Mouse (Mus musculus) heart, embryonic 14.5 days (tissue): ENCODE data around the gene Rgs10. TPM values are rescaled to one million over a fixed set of nuclear protein-coding genes. Genes with fewer than 3 reads are reported as not detected.

Experiments
- ATAC-seq: fragments of 200-750 bp; cut with Nextera tagmentation; 2 replicates; pipeline ENCODE4 v1.8.0; 2017; ENCODE audit warnings: low read depth, moderate TSS enrichment; ENCODE audit not compliant: insufficient number of reproducible peaks, insufficient read depth, low FRiP score
- H3K27ac ChIP-seq, 2 experiments: fragments of 200-500 bp in 1 of 2; fragments of 300-500 bp in 1 of 2; sonication (generic) in 1 of 2; replicated peaks in 1 of 2; 2 replicates each; pipeline ENCODE4 v1.5.1; 2012 to 2014; ENCODE audit warnings: low read depth in 2 of 2, low read length in 2 of 2, control low read depth in 1 of 2, mild to moderate bottlenecking in 1 of 2, mixed read lengths in 1 of 2; ENCODE audit not compliant: control insufficient read depth in 1 of 2, insufficient read depth in 1 of 2
- H3K27me3 ChIP-seq: fragments of 300-500 bp; sonication (generic); 2 replicates; pipeline ENCODE4 v1.6.1; 2014; ENCODE audit warnings: mild to moderate bottlenecking, low read length, control low read depth; ENCODE audit not compliant: control insufficient read depth, insufficient read depth
- H3K36me3 ChIP-seq: fragments of 300-500 bp; sonication (generic); 2 replicates; pipeline ENCODE4 v1.6.1; 2014; ENCODE audit warnings: mild to moderate bottlenecking, control low read depth, low read length, mixed read lengths; ENCODE audit not compliant: control insufficient read depth, insufficient read depth
- H3K4me1 ChIP-seq, 2 experiments: fragments of 200-500 bp in 1 of 2; fragments of 300-500 bp in 1 of 2; sonication (generic) in 1 of 2; 2 replicates each; pipeline ENCODE4 v1.6.1; 2012 to 2014; ENCODE audit warnings: low read length in 2 of 2, control low read depth in 1 of 2, mixed read lengths in 1 of 2; ENCODE audit not compliant: control insufficient read depth in 2 of 2, insufficient read depth in 2 of 2
- H3K4me2 ChIP-seq: fragments of 300-500 bp; sonication (generic); 2 replicates; pipeline ENCODE4 v1.6.1; 2014; ENCODE audit warnings: mild to moderate bottlenecking, low read length
- H3K4me3 ChIP-seq, 2 experiments: fragments of 200-500 bp in 1 of 2; fragments of 300-500 bp in 1 of 2; sonication (generic) in 1 of 2; 2 replicates each; pipeline ENCODE4 v1.5.1; 2012 to 2014; ENCODE audit warnings: low read length in 2 of 2, mild to moderate bottlenecking in 2 of 2, control low read depth in 1 of 2, low read depth in 1 of 2, moderate library complexity in 1 of 2; ENCODE audit not compliant: control insufficient read depth in 1 of 2, insufficient read depth in 1 of 2
- H3K9ac ChIP-seq: fragments of 300-500 bp; sonication (generic); 2 replicates; pipeline ENCODE4 v1.6.1; 2014; ENCODE audit warnings: mild to moderate bottlenecking, low read length
- H3K9me3 ChIP-seq: fragments of 300-500 bp; sonication (generic); 2 replicates; pipeline ENCODE4 v1.6.1; 2016; ENCODE audit warnings: low read length, control low read depth; ENCODE audit not compliant: control insufficient read depth
- WGBS: fragments of 180-500 bp; shearing (Covaris S2); extraction: QIAGEN DNeasy Blood & Tissue Kit; methylation state at CpG from one replicate; pipeline ENCODE4 v1.1.7; 2014; 5-methylcytosine and 5-hydroxymethylcytosine counted together
- polyA plus RNA-seq: library from polyadenylated mRNA; unstranded; fragments of >200 nt; fragmentation: Nextera tagmentation; extraction: Ambion mirVana; gene quantifications from 2 replicates; pipeline ENCODE4 v1.2.1, GENCODE M21; 2014

Gene Rgs10
- polyA plus RNA-seq, 1 experiment from 2014 or later: 14.1 TPM

DNA sequence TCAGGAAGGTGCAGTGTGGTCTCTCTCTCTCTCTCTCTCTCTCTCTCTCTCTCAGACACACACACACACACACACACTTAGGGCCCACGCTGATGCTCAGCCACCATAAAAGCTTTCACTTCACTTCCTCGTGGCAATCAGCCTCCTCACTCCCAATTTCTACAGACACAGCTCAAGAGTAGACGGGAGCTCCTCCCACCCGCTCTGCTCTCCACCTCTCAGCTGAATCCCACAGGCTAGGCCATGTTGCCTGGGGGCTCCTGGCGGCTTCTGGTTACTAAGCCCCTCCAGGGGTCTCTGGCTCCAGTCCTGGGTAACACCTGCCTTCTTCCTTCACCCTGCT is 25.6 kb downstream of the Rgs10 start:
- 33% methylated on average over 5 of the region's 5 CpGs for WGBS

GRCm38 (mm10) chr7:128392071-128392971 is 26.2 kb downstream of the Rgs10 start:
- 41% methylated on average over 18 of the region's 18 CpGs for WGBS
- peak; percentile 42 for ATAC-seq
- Histone ChIP-seq H3K36me3 (no peaks in the 10 kb centered on the region), H3K9ac (no peak overlapping the region), H3K27me3 (no peaks in the 10 kb centered on the region), H3K9me3 (no peaks in the 10 kb centered on the region), H3K27ac (peak overlapping the region in 1 of 2 experiments; percentile 35; a peak in 2 of 4 replicates), H3K4me2 (no peak overlapping the region), H3K4me1 (peaks cover 38 to 49% of the 10 kb centered on the region in 2 experiments), H3K4me3 (no peak overlapping the region)

More for the DNA sequence above, 25.6 kb downstream of the Rgs10 start:
- H3K27ac ChIP-seq: no peak overlapping the region
- H3K4me2 ChIP-seq: no peak overlapping the region
- no peaks in the 10 kb centered on the region for H3K27me3 ChIP-seq
- no peak overlapping the region for H3K9ac ChIP-seq
- no peaks in the 10 kb centered on the region for H3K9me3 ChIP-seq
- H3K36me3 ChIP-seq: no peaks in the 10 kb centered on the region
- ATAC-seq: no peak
- no peak overlapping the region for H3K4me3 ChIP-seq
- peaks cover 38 to 49% of the 10 kb centered on the region in 2 experiments for H3K4me1 ChIP-seq

- H3K4me1 ChIP-seq: peaks cover 38 to 49% of the 10 kb centered on the region in 2 experiments
- H3K27ac ChIP-seq: peak overlapping the region in 1 of 2 experiments; percentile 35; a peak in 2 of 4 replicates
- no peaks in the 10 kb centered on the region for H3K36me3 ChIP-seq
- H3K9ac ChIP-seq: peak overlapping the region; percentile 25; the same call in 1 of the 2 replicates
- no peak overlapping the region for H3K4me3 ChIP-seq
- no peak for ATAC-seq
- H3K27me3 ChIP-seq: no peaks in the 10 kb centered on the region
- no peaks in the 10 kb centered on the region for H3K9me3 ChIP-seq
- 17% methylated on average over 12 of the region's 12 CpGs for WGBS
- H3K4me2 ChIP-seq: no peak overlapping the region
These were observed 27.1 kb downstream of the Rgs10 start for GRCm38 (mm10) chr7:128391267-128392057.

DNA sequence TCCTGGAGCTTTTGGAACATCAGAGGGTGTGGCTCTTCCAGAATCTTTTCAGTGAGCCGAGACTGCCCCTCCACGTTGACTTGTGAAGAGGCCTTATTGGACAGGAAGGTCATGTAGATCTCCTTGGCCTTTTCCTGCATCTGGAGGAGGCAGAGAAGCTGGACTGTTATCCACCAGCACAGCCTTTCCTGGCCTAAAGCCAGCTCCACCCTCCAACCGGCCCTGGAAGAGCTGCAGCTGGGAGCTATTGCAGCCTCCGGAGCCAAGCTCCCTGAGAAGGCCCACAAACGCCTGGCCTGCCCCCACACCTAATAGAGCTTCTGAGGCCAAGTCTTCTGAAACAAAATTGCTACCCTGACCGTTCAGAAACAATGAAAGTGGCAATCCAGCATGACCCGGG is 29.6 kb downstream of the Rgs10 start:
- no peak overlapping the region for H3K4me2 ChIP-seq
- H3K27ac ChIP-seq: peak overlapping the region; percentile 15 to 75
- H3K27me3 ChIP-seq: no peaks in the 10 kb centered on the region
- ATAC-seq: peak; percentile 63
- H3K4me1 ChIP-seq: peaks cover 36 to 48% of the 10 kb centered on the region in 2 experiments
- H3K9ac ChIP-seq: no peak overlapping the region
- no peaks in the 10 kb centered on the region for H3K9me3 ChIP-seq
- WGBS: 11% methylated on average over 7 of the region's 7 CpGs
- H3K4me3 ChIP-seq: no peak overlapping the region
- H3K36me3 ChIP-seq: no peaks in the 10 kb centered on the region

DNA sequence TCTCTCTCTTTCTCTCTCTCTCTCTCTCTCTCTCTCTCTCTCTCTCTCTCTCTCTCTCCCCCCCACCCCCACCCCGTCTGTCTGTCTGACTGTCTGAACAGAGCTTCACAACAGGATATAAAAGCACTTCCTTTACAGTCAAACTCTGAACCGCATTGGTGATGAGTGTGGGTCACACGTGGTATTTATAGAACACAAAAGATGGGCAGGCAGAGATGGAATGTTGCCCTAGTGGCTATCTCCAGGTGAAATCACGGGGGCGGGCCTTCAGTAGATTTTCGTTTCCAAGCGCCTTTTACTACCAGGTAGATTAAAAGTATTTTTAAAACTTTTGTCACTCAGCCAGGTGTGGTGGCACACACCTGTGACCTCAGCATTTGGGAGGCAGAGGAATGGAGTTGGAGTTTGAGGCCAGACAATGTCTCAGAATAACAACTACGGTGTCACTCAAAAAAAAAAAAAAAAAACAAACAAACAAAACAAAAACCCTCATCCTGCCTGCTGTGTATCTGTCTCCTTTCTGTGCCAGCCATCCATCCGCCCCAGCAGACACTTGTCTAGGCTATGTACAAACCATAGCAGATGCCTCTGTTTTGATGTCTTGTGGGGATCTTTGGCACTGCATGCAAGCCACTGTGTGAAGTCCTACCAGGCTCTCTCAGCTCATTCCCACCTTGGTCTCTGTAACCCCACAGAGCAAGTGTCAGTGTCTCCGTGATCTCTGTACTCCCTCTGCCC is 34.7 kb downstream of the Rgs10 start:
- Histone ChIP-seq H3K27ac (no peak overlapping the region), H3K9ac (no peak overlapping the region), H3K4me2 (no peak overlapping the region), H3K27me3 (no peaks in the 10 kb centered on the region), H3K36me3 (no peaks in the 10 kb centered on the region), H3K4me3 (no peak overlapping the region), H3K9me3 (no peaks in the 10 kb centered on the region), H3K4me1 (peaks cover 6 to 9% of the 10 kb centered on the region in 2 experiments)
- 45% methylated on average over 10 of the region's 10 CpGs for WGBS
- no peak for ATAC-seq

DNA sequence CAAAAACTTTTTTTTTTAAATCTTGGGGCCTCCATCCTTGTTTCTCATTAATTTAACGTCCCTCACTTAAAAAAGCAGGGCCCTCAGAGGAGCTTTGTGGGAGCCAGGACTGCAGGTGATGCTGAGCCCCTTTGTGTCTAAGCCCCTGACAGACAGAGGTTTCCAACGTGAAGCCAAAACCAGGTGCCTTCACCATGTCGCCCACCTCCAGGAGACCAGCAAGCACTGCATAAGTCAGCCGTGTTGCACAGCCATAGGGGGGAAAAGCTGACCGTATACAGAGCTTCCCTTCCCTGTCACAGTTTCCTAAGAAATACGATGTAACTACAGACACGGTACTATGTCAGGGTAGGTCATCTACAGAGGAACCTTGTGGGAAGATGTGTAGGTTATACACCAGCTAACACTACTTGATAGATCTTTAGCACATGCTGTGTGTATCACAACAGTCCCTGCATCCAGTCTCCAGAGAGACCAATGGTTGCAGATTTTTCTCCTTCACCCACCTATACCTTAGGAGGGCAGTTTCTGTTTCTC is 35.3 kb downstream of the Rgs10 start:
- Histone ChIP-seq H3K27me3 (no peaks in the 10 kb centered on the region), H3K9ac (no peak overlapping the region), H3K4me3 (no peak overlapping the region), H3K9me3 (no peaks in the 10 kb centered on the region), H3K27ac (no peak overlapping the region), H3K4me1 (peaks cover 0 to 4% of the 10 kb centered on the region in 2 experiments; a peak in 1 of 4 replicates), H3K4me2 (no peak overlapping the region), H3K36me3 (no peaks in the 10 kb centered on the region)
- WGBS: 75% methylated on average over 7 of the region's 7 CpGs
- no peak for ATAC-seq

DNA sequence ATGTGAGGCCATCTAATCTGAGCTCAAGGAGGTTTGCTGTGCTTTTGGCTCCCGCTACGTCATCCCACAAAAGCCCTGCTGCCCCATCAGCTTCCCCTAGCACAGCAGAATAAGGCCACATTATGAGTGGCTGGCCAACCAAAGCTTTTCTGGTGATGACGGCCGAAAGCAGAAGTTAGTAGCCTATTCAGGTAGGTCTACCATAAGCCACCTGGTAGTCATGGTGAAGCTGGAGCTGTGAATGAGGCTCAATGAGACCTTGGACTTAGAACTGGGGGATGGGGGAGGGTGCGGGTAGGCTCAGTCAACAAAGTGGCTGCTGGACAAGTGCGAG is 36.1 kb downstream of the Rgs10 start:
- WGBS: 92% methylated on average over 6 of the region's 6 CpGs
- no peak for ATAC-seq
- Histone ChIP-seq H3K4me1 (peaks cover 0 to 4% of the 10 kb centered on the region in 2 experiments; a peak in 1 of 4 replicates), H3K9me3 (no peaks in the 10 kb centered on the region), H3K27ac (no peak overlapping the region), H3K36me3 (no peaks in the 10 kb centered on the region), H3K4me2 (no peak overlapping the region), H3K4me3 (no peak overlapping the region), H3K9ac (no peak overlapping the region), H3K27me3 (no peaks in the 10 kb centered on the region)
